Mouse (Mus musculus) WW6 (cell line): ENCODE measurements around the gene Gm29427.
"Not testable (repeated sequence)": the region's sequence is repeated elsewhere in the genome, so short reads cannot be mapped to it uniquely, and the experiment has no call there.

Experiments used
- DNase-seq: peaks from one replicate; pipeline ENCODE4 v3.0.0-alpha.2; 2013; ENCODE audit warnings: low read depth, low spot score

Gene Gm29427

GRCm38 (mm10) chr1:130731741-130732337 is 16.2 kb upstream of the Gm29427 start, which contains the start of gene AA986860:
Gene AA986860, plus strand, starts transcription at chr1:130731976.
- DNase-seq = peak; percentile 71

- DNase-seq = no peak
These were observed 13.6 kb upstream of the Gm29427 start, which contains the start of gene Pfkfb2 for GRCm38 (mm10) chr1:130729153-130729552. Gene Pfkfb2, minus strand, starts transcription at chr1:130729253.

- no peak for DNase-seq
These were observed 13.1 kb upstream of the Gm29427 start for GRCm38 (mm10) chr1:130728708-130729107.

- DNase-seq = no peak
These were observed 12.5 kb upstream of the Gm29427 start for GRCm38 (mm10) chr1:130728070-130728469.

GRCm38 (mm10) chr1:130726396-130726795 is 10.8 kb upstream of the Gm29427 start:
- no peak for DNase-seq

- no peak for DNase-seq
These were observed 8.6 kb upstream of the Gm29427 start for GRCm38 (mm10) chr1:130724206-130724605.

- DNase-seq = peak; percentile 70
These were observed 1.8 kb upstream of the Gm29427 start, which contains the start of gene Yod1 for GRCm38 (mm10) chr1:130717291-130717871. Gene Yod1, plus strand, starts transcription at chr1:130717327.

- DNase-seq = no peak
These were observed 1.1 kb upstream of the Gm29427 start for GRCm38 (mm10) chr1:130716513-130717290.

- DNase-seq = no peak
These were observed 566 bp upstream of the Gm29427 start for GRCm38 (mm10) chr1:130716218-130716512.

- no peak for DNase-seq
These were observed 1.6 kb downstream of the Gm29427 start for GRCm38 (mm10) chr1:130714046-130714445.

GRCm38 (mm10) chr1:130710283-130711080 is 5.1 kb downstream of the Gm29427 start:
- no peak for DNase-seq

- no peak for DNase-seq
These were observed 12.0 kb downstream of the Gm29427 start for GRCm38 (mm10) chr1:130703613-130704012.

GRCm38 (mm10) chr1:130701976-130702375 is 13.6 kb downstream of the Gm29427 start:
- DNase-seq = no peak

- DNase-seq = no peak
These were observed 15.5 kb downstream of the Gm29427 start for GRCm38 (mm10) chr1:130699937-130700633.

- DNase-seq = no peak
These were observed 17.0 kb downstream of the Gm29427 start for GRCm38 (mm10) chr1:130698601-130699000.

- no peak for DNase-seq
These were observed 31.7 kb downstream of the Gm29427 start for GRCm38 (mm10) chr1:130683905-130684304.

GRCm38 (mm10) chr1:130681656-130682413 is 33.8 kb downstream of the Gm29427 start:
- DNase-seq = no peak

- no peak for DNase-seq
These were observed 34.5 kb downstream of the Gm29427 start for GRCm38 (mm10) chr1:130681075-130681474.

GRCm38 (mm10) chr1:130678551-130678950 is 37.0 kb downstream of the Gm29427 start:
- no peak for DNase-seq

- DNase-seq = not testable (repeated sequence)
These were observed 52.0 kb downstream of the Gm29427 start for GRCm38 (mm10) chr1:130663576-130663975.

GRCm38 (mm10) chr1:130661454-130661853 is 54.1 kb downstream of the Gm29427 start, which contains the start of gene C4bp:
Gene C4bp, minus strand, starts transcription at chr1:130661632.
- no peak for DNase-seq
